Mouse (Mus musculus) thymus, adult 2 months (tissue): ENCODE results near the gene L3mbtl2. TPM values are rescaled to one million over a fixed set of nuclear protein-coding genes. Genes with fewer than 3 reads are reported as not detected.

Experiments
- DNase-seq: peaks from one replicate; pipeline ENCODE4 v3.0.0; 2021
- H3K27ac ChIP-seq: fragments of 200-500 bp; 2 replicates; pipeline ENCODE4 v1.5.1; 2012; ENCODE audit warnings: low read length, control low read depth; ENCODE audit not compliant: control insufficient read depth, insufficient read depth
- H3K27me3 ChIP-seq: fragments of 200-500 bp; 2 replicates; pipeline ENCODE4 v1.6.1; 2012; ENCODE audit warnings: mild to moderate bottlenecking, low read length, moderate library complexity, mixed read lengths; ENCODE audit not compliant: control insufficient read depth, insufficient read depth
- H3K36me3 ChIP-seq: fragments of 200-500 bp; 2 replicates; pipeline ENCODE4 v1.6.1; 2012; ENCODE audit warnings: mild to moderate bottlenecking, low read length, moderate library complexity; ENCODE audit not compliant: control insufficient read depth, insufficient read depth
- H3K4me1 ChIP-seq: fragments of 200-500 bp; replicated peaks from 2 replicates; pipeline ENCODE4 v1.6.1; 2012; ENCODE audit warnings: low read length; ENCODE audit not compliant: control insufficient read depth, insufficient read depth
- H3K4me3 ChIP-seq: fragments of 200-500 bp; 2 replicates; pipeline ENCODE4 v1.5.1; 2012; ENCODE audit warnings: mild to moderate bottlenecking, low read length, control low read depth, moderate library complexity; ENCODE audit not compliant: control insufficient read depth, insufficient read depth
- CTCF ChIP-seq: fragments of 200-500 bp; IDR thresholded peaks from 2 replicates; pipeline ENCODE4 v1.5.1; 2012; ENCODE audit warnings: mild to moderate bottlenecking, control low read depth, low read length, moderate library complexity, borderline replicate concordance; ENCODE audit not compliant: control insufficient read depth, poor library complexity, insufficient read depth; ENCODE audit errors: extremely low read depth
- POLR2A ChIP-seq: fragments of 200-500 bp; IDR thresholded peaks from 2 replicates; pipeline ENCODE4 v1.6.1; 2012; ENCODE audit warnings: mild to moderate bottlenecking, low read length, control low read depth, moderate library complexity; ENCODE audit not compliant: control insufficient read depth, poor library complexity, insufficient read depth; ENCODE audit errors: extremely low read depth
- WGBS: fragments of 180-500 bp; shearing (Covaris S2); methylation state at CpG from one replicate; pipeline ENCODE4 v1.1.7; 2018; 5-methylcytosine and 5-hydroxymethylcytosine counted together
- polyA plus RNA-seq: library from polyadenylated mRNA; depleted of rRNA; stranded (reverse); fragments of >200 nt; gene quantifications from 2 replicates; pipeline ENCODE4 v1.2.3, GENCODE M21; 2012; rRNA removed

L3mbtl2 gene
- polyA plus RNA-seq, result 35.4 and 35.6 TPM in 2 replicates

DNA sequence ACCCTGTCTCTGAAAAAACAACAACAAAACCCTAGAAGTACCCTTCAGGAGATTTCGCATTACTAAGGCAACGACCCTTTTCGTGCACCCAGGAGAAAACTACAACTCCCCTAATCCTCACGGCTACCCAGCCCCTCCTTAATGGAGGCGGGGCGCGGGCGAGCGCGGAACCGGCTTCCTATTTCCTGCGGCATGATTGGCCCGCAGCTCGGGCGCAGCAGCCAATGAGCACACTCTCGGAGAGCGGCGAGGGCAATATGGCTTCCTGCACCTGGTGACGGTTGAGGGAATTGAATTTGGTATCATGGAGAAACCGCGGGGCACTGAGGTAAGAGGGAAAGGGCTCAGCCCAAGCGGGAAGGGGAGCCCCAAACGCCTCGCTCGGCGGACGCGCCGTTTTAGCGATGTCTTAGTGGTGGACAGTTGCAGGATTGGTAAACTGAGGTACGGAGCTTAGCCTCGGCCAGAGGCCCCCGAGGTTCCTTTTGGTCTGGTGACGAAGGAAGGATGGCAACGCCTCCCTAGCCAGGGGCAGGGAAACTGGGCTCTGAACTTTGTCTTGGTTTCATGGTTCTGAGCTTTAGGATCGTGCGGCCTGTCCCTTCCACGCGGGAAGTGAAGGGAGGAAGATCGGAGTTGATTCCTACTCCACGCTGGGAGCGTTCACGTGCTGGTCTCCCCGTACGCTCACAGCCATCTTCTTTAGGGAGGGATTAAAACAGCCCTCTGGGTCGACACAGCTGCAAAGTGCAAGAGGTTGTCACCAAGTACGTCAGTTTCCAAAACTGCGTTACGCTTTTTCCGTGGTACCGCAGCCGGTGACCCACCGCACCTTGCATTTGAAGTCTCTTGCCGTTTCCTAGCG lies at the start of gene L3mbtl2:
L3mbtl2 (plus strand) TSS at position 193 of the 865 bp plus-strand sequence.
- Histone ChIP-seq H3K36me3 (peaks cover 6% of the 10 kb centered on the region; the same call in 1 of the 2 replicates), H3K27ac (peak within 1 kb of the TSS; percentile 41; the same call in 1 of the 2 replicates), H3K27me3 (no peaks in the 10 kb centered on the region), H3K4me1 (peaks cover 12% of the 10 kb centered on the region; the same call in 1 of the 2 replicates), H3K4me3 (peak within 1 kb of the TSS; percentile 87)
- DNase-seq, result peak; percentile 93
- peak; percentile 43 for TF ChIP-seq CTCF
- TF ChIP-seq POLR2A, result peak; percentile 71
- WGBS, result under 1% methylated on average over 55 of the region's 55 CpGs

DNA sequence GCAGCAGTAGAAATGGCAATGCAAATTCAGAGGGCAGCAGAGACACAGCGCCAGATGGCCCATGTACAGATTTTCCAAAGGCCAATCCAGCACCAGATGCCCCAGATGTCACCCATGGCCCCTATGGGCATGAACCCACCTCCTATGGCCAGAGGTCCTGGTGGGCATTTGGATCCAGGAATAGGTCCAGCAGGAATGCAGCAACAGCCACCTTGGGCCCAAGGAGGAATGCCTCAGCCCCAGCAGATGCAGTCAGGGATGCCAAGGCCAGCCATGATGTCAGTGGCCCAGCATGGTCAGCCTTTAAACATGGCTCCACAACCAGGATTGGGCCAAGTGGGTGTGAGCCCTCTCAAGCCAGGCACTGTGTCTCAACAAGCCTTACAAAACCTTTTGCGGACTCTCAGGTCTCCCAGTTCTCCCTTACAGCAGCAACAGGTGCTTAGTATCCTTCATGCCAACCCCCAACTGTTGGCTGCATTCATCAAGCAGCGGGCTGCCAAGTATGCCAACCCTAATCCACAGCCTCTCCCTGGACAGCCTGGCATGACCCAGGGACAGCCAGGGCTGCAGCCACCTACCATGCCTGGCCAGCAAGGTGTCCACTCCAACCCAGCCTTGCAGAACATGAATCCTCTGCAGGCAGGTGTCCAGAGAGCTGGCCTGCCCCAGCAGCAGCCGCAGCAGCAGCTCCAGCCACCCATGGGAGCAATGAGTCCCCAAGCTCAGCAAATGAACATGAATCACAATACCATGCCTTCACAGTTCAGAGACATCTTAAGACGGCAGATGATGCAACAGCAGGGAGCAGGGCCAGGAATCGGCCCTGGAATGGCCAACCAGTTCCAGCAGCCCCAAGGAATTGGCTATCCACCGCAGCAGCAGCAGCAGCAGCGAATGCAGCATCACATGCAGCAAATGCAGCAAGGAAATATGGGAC lies 13.9 kb upstream of the L3mbtl2 start:
- Histone ChIP-seq H3K4me3 (no peak overlapping the region), H3K4me1 (no peaks in the 10 kb centered on the region), H3K27ac (no peak overlapping the region), H3K27me3 (no peaks in the 10 kb centered on the region), H3K36me3 (peaks cover 58% of the 10 kb centered on the region)
- 96% methylated on average over 8 of the region's 8 CpGs for WGBS
- no peak for TF ChIP-seq POLR2A
- TF ChIP-seq CTCF, result no peak
- DNase-seq, result no peak

DNA sequence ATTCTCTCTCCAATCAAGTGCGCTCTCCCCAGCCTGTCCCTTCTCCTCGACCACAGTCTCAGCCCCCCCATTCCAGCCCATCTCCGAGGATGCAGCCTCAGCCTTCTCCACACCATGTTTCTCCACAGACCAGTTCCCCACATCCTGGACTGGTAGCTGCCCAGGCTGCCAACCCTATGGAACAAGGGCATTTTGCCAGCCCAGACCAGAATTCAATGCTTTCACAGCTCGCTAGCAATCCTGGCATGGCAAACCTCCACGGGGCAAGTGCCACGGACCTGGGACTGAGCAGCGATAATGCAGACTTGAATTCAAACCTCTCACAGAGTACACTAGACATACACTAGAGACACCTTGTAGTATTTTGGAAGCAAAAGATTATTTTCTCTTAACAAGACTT lies 13.1 kb upstream of the L3mbtl2 start:
- TF ChIP-seq CTCF (no peak), POLR2A (no peak)
- WGBS, result 94% methylated on average over 7 of the region's 7 CpGs
- Histone ChIP-seq H3K27me3 (no peaks in the 10 kb centered on the region), H3K4me3 (no peak overlapping the region), H3K36me3 (peaks cover 49% of the 10 kb centered on the region), H3K27ac (no peak overlapping the region), H3K4me1 (no peaks in the 10 kb centered on the region)
- DNase-seq, result no peak

DNA sequence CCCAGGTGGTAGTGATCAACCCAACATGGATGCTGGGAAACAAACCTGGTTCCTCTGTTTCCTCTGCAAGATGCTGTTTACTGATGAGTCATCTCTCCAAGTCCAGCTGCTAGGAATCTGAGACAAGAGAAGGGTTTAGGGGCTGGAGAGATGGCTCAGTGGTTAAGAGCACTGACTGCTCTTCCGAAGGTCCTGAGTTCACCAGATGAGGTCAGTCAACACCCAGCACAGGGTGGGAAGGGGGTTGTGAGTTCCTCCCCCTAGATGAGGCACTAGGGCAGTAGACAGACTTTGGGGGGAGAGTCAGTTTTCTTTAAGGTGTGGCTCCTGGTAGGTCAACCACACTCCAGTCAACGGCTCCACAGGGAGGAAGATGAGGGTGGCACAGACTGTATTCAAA lies 2.0 kb upstream of the L3mbtl2 start:
- DNase-seq, result no peak
- TF ChIP-seq POLR2A, result no peak
- no peak for TF ChIP-seq CTCF
- Histone ChIP-seq H3K27ac (no peak overlapping the region), H3K27me3 (no peaks in the 10 kb centered on the region), H3K4me3 (no peak overlapping the region), H3K36me3 (no peaks in the 10 kb centered on the region), H3K4me1 (peaks cover 3% of the 10 kb centered on the region; the same call in 1 of the 2 replicates)
- 93% methylated on average over 2 of the region's 2 CpGs for whole genome bisulfite sequencing

DNA sequence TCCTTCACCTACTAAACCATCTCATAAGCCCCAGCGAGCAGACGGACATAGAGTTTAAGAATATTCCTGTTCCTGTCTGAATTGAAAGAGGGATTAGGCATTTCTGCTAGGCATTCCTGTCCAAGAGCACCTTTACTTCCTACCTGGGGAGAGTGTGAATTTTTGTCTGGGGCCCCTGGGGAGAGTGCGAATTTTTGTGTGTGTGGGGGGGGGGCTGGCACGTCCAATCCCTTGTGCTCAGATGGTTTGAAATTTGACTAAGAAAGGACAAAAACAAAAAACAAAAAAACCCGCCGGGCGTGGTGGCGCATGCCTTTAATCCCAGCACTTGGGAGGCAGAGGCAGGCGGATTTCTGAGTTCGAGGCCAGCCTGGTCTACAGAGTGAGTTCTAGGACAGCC lies 408 bp upstream of the L3mbtl2 start:
- Histone ChIP-seq H3K36me3 (0 out of 2 replicates have a peak, but pooled peaks cover 4% of the 10 kb centered on the region), H3K27ac (no peak overlapping the region), H3K4me1 (peaks cover 12% of the 10 kb centered on the region; the same call in 1 of the 2 replicates), H3K4me3 (no peak overlapping the region), H3K27me3 (no peaks in the 10 kb centered on the region)
- 77% methylated on average over 10 of the region's 10 CpGs for WGBS
- TF ChIP-seq POLR2A (no peak), CTCF (no peak)
- no peak for DNase-seq

DNA sequence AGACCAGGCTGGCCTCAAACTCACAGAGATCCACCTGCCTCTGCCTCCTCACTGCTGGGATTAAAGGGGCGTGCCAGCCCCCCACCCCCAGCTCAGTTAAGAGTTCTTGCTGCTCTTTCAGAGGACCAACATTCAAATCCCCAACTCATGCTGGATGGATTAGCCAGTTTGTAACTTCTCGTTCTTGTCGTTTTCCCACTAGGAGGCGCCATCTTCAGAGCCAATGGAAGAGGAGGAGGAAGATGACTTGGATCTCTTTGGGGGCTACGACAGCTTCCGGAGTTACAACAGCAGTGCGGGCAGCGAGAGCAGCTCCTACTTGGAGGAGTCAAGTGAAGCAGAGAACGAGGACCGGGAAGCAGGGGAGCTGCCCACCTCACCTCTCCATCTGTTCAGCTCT lies 3.3 kb downstream of the L3mbtl2 start:
- no peak for DNase-seq
- no peaks in the 10 kb centered on the region for H3K27me3 ChIP-seq
- H3K36me3 ChIP-seq, result peaks cover 14% of the 10 kb centered on the region
- H3K27ac ChIP-seq, result no peak overlapping the region
- TF ChIP-seq CTCF (no peak), POLR2A (no peak)
- H3K4me3 ChIP-seq, result no peak overlapping the region
- WGBS, result 95% methylated on average over 10 of the region's 10 CpGs
- peaks cover 12% of the 10 kb centered on the region; the same call in 1 of the 2 replicates for H3K4me1 ChIP-seq
